Mouse (Mus musculus) embryo, embryonic 10 days (tissue): Measurements from ENCODE around the gene Tmem147.
A peak's percentile ranks its signal among the peaks of the same experiment; 100 is the strongest.
"Not testable (repeated sequence)": the region's sequence is repeated elsewhere in the genome, so short reads cannot be mapped to it uniquely, and the experiment has no call there.

Experiments
- DNase-seq: peaks from one replicate; pipeline ENCODE4 v3.0.0-alpha.2; 2015; ENCODE audit warnings: low spot score

The Tmem147 gene

DNA sequence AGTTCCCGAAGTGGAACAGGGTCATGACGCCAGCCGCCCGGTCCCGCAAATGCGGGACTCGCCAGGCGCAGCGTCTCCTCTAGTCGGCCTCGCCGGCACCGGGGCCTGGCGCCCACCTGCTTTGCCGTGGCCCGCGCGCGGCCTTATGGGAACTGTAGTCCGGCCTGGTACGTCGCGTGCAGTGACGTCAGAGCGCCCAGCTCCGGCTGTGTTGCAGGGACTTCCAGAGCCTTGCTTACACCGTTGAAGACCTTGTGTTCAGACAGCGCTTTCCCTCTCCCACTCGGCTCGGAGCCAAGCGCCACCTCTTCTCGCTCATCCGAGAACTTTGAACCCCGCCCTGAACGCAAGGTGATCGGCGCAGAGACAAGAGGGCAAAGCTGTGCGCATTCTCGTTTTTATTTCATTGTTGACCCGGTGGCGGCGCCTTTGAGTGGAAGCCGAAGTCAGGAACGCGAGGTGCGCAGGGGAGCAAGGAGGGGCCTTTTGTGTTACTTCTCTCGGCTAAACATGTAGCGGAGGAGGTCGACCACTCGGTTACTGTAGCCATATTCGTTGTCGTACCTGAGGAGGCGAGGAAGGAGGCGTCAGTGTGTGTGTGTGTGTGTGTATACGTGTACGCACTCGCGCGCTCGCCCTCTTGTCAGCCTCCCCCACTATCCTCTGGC lies at the start of gene Tmem147:
Gene Tmem147, minus strand, starts transcription at position 145 of the 668 bp plus-strand sequence.
- DNase-seq, result peak; percentile 99

DNA sequence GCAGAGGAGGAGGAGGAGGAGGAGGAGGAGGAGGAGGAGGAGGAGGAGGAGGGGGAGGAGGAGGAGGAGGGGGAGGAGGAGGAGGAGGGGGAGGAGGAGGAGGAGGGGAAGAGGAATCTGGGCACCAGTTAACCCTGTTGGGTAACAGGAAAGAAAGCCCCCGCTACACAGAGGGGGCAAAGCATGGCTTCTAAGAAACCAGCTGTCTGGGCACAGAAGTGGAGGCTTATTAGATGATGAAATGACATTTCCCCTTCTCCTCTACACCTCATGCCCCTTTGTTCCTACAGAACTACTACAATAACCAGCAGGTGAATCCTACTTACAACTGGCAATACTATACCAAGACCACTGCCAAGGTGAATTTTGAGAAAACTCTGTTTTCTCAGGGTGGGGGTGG lies 48.6 kb upstream of the Tmem147 start:
- DNase-seq, result no peak

DNA sequence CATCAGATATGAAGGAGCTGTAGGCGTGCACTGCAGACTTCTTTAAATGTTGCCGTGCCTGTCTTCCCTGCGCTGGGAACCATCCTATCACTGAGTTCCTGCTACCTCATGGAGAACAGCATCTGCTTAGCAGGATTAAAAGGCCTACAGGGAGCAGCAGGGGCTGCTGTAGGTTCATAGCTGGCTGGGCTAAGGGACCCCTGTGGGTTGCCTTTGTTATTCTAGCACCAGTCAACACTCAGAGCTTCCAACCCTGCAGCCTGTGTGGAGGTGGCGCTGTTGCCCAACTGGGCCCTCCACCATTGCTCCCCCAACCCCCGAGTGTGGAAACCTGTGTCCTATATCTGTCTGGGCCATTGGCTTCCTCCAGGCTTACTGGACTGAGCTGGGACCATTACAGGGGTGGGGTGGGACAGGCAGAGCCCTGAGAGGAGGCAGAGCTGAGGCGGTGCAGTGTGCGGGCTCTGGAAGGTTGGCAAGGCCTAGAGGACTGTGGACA lies 47.8 kb upstream of the Tmem147 start:
- DNase-seq, result no peak

DNA sequence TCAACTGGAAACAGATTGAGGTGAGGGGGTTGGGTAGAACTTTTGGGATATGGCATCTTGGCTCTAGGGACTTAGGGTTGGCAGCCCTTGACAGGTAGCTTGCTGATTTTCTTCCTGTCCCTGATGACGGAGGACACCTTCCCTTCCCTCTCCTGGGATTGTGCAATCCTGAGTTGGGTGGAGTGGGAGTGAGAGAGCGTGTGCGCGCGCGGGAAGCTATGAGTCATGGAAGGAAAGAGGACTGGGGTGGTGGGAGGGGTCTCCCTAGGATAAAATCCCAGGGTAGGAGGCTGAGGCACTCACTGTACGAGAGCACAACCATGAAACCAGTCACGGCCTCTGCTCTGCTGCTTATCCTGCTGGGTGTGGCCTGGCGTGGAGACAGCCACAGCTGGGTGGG lies 46.8 kb upstream of the Tmem147 start:
- no peak for DNase-seq

DNA sequence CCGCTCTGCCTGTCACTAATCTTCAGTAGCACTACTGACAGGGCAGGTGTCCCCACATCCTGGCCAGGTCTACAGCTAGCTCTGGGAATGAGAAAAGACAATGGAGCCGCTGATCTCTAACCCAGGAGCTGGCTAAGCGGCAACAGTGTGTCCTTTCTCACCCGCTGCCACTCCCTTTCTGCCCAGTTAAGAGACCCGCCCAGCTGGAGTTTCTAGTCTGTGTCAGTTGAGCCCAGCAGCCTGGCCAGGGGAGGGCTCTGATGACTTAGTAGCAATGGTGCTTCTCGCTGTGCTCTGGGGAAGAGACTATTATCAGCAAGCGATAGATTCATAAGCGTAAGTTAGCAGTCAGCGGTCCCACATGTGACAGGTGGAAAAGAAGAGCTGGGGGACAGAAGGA lies 39.9 kb upstream of the Tmem147 start:
- DNase-seq, result no peak

DNA sequence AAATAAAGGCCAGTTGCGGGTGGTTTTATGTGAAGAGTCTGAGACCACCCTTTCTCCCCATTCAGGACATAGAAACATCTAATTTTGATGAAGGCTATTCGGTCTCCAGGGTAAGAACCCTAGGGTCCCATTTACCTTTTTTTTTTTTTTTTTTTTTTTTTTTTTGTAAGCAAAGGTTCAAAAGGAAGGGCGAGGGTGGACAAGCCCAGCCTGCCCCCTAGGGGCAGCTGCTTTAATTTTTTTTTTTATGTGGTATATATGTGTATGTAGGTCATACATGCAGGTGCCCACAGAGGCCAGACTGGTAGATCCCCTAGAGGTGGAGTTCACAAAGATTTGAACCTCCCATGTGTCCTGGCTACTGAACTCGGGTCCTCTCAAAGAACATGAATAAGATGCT lies 37.1 kb upstream of the Tmem147 start:
- DNase-seq, result no peak

DNA sequence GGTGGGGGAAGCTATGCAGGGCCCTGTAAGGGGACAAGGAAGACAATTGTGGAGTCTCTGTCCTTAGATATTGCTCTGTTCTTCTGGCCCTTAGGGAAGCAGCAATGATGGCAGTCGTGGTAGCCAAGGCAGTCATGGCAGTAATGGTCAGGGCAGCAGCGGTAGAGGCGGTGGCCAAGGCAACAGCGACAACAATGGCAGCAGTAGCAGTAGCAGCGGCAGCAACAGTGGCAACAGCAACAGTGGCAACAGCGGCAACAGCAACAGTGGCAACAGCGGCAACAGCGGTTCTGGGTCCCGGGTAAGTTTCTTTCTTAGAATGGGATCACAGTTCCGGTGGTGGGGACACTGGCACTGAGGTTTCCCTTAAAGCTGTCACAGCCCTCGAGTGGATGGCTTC lies 35.8 kb upstream of the Tmem147 start:
- DNase-seq, result peak; percentile 38

DNA sequence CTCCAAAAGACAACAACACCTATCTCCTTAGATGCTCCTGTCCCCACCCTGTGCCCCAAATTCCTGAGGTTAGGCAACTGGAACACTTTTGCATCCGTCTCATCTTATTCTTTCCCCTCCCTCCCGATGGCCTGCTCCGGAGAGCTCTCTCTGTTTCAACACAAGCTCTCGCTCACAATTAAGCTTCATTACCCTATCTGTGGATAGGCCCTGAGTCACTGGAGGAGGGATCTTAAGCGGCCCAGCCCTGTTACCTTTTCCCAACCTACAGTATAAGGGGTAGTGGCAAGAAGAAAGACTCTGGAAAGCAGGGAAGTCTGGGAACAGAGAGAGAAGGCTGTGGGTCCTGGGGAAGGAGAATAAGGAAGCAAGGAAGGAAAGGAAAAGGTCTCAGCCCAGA lies 34.1 kb upstream of the Tmem147 start, which contains the start of gene Dmkn:
Gene Dmkn, plus strand, starts transcription at position 301 of the 400 bp plus-strand sequence.
- DNase-seq, result no peak

DNA sequence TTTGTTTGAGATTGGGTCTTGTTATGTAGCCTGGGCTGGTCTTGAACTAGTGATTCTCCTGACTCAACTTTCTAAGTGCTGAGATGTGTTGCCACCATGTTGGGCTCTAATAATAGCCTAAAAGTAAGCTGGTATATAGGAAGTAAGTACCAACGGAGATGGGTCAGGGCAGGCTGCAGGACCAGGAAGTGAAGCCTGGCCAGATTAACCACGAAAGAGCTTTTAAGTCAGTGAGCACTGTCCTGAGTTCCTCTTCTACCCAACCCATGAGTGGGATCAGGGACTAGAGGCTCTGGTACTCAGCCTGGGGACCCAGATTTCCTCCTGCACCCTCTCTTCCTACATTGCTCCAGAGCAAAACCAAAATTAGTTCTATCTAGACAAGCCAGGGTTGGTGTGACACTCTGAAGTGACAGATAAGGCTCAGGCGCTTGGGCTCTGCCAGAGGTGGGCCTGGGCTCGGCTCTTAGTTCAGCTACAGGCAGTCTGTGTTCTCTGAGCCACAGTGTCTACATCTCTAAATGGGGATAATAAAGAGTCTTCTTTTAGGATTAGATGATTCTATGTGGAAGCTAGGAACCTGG lies 32.5 kb upstream of the Tmem147 start:
- no peak for DNase-seq

DNA sequence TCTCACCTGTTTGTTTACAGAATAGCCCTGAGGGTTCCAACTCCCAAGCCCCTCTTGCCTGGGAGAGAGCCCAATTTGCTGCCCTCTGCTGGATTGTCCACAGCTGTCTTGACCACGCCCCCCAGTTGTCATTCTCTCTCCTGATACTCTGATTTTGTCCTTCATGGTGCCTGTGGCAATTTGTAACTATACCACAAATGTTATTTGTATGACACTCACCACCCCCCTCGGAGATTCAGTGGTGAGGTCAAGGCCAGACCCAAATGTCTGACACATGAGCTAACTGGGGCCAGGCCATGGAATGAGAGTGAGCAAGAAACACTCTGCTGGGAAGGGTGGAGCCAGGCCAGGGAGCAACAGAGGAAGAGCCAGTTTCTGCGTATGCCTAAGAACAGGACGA lies 29.5 kb upstream of the Tmem147 start:
- peak; percentile 49 for DNase-seq

DNA sequence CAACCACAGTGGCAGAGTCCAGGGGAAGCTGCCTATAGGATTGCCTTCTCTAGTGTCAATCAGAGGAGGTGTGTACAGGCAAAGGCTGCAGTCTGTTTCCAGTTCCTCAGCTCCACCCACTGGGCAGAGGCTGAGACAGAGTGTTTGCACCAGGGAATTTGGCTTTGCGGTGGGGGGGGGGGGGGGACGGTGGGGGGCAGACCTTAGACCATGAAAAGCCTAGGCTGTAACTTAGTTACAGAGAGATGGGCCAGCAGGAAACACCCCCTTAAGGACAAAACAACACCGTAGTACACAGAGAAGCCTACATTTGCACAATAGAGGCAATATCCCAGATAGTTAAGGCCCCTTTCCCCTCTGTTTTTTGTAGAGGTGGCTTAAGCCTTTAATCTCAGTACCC lies 27.7 kb upstream of the Tmem147 start:
- DNase-seq, result no peak

DNA sequence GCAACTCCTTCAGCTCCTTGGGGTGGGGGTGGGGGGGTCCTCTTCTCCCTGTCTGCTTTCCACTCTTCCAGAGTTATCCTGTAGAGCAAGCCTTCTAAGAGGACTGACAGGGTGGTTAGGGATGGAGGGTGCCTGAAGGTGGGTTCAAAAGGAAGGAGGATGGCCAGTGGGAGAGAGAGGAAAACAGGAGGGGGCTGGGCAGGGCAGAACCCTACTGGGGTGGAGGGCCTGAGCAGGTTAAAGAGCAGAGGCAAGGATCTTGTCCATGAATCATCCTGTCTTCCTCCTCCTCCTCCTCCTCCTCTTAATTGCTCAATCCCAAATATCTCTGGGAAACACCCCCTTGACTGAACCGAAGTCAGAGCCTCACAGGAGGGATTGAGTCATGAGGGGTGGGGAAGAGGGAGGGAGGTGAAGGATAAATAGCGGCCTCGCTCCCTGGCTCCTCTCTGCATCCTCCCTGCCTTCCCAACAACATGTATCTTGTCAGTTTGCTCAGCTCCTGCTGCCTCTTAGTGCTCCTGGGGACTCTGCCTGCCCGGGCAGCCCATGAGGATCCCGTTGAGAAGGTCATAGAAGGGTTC lies 21.8 kb upstream of the Tmem147 start, which contains the start of gene Sbsn:
Gene Sbsn, plus strand, starts transcription at position 386 of the 584 bp plus-strand sequence.
- DNase-seq, result no peak

DNA sequence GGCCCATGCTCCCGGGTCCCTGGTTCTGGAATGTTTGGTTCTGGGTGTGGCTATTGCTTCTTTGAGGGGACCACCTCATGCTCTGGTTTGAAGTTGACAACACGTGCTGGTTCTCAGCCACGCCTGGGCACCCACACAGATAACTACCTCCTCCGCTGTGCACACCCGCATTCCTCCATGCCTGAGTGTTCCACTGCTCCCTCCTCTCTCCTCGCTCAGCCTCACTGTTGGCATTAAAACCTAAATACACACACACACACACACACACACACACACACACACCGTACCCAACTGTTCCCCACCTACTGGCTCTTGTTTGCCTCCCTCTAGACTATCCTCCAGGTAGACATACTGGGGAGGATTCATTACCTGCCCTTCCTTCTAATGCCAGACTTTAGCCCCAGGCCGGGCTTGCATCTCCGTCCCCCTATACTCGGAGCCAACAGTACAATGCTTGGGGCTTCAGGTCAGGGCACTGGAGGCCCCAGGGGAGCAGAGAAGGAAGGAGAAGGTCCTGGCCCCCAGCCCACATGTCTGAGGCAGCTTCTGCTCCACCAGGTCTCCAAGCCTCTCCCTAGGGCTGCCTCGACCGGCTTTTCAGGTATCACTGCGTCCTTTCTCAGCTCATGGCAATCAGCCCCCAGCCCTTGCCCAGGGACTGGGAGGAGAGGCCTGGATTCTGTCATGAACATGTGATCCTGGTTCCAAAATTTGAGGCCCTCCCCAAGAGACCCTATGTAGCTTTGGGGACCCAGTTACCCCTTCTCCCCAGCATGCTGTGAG lies 20.7 kb upstream of the Tmem147 start:
- DNase-seq, result no peak

DNA sequence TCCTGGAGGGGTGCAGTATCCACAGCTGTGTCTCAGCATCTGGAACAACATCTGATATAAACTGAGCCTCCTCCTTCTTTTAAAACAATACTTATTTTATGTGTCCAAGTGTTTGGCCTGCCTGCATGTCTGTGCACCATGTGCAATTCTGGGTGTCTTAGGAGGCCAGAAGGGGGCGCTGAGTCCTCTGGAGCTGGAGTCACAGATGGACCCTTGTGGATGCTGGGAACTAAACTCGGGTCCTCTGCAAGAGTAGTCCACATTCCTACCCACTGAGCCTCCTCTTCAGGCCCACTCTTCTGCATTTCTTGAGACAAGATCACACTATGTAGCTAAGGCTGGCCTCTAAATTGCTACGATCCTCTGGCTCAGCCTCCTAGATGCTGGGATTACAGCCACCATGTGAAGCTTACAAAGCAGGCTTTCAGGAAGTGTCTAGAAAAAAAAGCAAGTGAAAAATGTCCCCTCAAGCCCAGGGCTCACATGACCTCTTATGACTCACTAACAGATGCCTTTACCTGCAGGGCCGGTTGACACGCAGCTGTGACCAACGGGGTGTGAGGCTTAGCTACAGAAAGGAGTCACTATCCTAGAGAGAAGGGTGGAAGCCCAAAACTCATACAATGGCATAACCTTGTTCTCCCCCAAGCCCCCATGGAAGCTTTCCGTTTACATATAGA lies 18.3 kb upstream of the Tmem147 start:
- no peak for DNase-seq

DNA sequence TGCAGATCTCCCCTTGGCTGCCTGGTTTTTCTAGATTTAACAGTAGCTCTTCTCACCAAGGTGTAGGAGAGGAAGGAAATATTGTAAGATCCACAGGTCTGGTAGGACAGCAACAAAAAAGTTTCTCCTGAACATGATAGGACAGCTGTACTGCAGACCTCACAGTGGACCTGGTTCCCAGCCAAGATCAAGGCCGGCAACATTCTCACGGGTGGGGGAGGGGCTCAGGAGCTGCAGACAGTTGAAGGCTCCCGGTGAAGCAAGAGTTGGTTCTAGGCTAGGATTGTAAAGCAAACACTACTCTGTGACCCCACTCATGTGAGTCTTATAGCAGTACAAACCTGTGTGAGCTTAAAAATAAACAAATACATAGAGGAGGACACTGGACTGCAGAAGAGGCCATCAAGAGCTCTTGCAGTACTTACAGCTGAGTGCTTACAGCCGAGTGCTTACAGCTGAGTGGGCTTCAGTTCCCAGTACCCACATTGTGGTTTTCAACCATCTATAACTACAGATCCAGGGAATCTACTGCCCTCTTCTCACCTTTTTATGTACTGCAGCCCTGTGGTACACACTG lies 14.8 kb upstream of the Tmem147 start:
- DNase-seq, result no peak

DNA sequence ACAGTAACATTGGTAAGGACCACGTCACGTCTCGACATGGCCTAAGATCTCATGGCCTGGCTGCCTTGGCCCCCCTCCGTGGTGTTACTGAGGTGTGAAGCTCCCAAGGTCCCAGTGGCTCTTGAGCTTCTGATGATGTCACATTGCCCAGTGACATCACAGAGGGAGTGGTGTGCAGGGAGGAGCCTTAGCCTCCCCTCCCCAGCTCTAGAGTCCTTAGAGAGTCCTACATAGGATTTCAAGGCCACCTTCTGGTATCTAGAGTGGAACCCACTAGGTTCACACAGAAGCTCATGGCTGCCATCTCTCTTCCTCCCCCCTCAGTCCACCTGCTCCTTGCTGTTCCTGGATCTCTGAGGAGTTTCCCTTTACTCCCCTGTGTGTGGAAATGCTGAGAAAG lies 14.3 kb upstream of the Tmem147 start, which contains the start of gene Gapdhs:
Gene Gapdhs, minus strand, starts transcription at position 65 of the 400 bp plus-strand sequence.
- DNase-seq, result not testable (repeated sequence)

DNA sequence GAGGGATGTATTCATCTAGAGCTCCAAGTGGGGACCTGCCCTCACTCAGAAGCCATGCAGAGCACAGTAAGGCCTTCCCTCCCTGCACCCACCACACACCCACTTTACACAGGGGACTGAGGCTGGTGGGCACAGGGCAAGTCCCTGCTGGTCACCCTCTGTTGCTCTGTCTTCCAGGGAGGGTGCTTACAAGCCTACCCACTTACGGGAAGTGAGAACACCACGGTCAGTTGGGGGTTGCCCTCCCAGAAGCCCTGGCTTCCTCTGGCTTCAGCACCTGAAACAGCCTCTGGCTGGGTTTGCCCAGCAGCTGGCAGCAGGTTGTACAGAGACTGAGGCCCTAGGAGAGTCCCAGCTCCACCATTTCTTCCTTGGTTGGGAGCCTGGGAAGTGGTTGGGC lies 13.2 kb upstream of the Tmem147 start:
- not testable (repeated sequence) for DNase-seq

DNA sequence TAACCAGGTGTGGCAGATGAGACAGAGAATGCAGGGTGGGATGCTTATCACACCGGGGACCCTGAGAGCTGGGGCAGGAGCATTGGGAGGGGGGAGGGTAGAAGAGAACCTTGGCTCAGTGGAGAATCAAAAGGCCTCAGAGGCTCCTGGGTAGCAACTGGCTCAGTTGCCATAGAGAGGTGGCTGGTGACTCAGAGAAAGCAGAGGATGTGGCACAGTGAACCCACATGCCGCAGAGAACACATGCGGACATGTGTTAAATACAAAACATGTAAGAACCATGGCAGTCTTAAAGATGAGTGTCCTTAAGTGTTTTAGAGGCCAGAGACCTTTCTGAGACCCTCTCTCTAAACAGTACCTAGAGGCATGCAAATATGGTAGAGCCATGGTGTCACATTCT lies 6.9 kb upstream of the Tmem147 start:
- no peak for DNase-seq

DNA sequence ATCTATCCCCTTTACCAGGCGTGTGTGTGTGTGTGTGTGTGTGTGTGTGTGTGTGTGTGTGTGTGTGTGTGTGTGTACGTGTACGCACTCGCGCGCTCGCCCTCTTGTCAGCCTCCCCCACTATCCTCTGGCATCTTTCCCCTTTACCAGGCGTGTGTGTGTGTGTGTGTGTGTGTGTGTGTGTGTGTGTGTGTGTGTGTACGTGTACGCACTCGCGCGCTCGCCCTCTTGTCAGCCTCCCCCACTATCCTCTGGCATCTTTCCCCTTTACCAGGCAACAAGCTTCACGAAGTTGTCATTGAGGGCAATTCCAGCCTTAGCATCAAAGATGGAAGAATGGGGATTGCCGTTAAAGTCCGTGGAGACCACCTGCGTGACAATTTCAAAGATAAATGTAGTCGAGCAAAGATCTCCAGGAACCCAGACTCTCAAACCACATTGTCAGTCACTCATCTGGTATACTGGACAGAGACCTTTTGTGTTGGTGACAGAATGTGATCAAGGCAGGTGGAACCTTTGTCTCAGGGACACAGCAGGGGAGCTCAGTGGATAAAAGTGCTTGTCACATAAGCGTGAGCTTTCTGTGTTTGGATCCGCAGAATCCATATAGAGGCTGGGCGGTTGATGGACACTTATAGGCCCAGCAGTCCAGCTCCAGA lies 853 bp upstream of the Tmem147 start:
- DNase-seq, result not testable (repeated sequence)

DNA sequence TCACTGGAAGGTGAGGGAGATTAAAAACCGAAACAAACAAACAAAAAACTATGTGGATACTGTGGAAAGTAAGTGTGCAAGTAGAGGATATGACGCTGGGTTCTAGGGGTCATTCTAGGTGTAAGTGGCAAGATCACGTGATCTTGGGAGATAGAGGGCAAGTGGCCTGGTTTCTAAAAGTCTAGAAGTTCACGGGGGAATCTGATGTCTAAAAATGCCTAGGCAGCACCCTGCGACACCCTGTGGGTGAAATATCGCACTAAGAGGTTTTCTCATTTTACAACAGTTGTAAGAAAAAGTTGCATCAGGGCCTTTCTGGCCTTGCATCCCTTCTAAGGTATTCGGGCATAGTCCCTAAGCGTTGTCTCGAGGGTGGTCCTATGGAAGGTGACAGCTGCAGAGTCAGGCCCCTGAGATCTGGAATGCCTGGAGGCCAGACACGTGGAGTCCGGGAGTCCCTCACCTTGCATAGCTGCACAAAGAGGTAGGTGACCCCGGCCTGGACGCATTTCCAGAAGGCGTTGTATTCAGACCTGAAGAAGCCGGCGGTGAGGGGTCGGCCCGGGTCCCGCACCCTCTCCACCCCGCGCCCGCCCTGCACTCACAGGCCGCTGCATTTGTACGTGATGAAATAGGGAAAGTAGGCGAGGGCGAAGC lies 473 bp downstream of the Tmem147 start:
- no peak for DNase-seq
